Mouse (Mus musculus): Measurements from ENCODE around the gene Tmed8. TPM values are rescaled to one million over a fixed set of nuclear protein-coding genes. Genes with fewer than 3 reads are reported as not detected.
"Not testable (repeated sequence)": the region's sequence is repeated elsewhere in the genome, so short reads cannot be mapped to it uniquely, and the experiment has no call there.

Gene Tmed8
- total RNA-seq, 4 experiments from 2014 or later = 0.94 to 1.6 (median 1.5) TPM

DNA sequence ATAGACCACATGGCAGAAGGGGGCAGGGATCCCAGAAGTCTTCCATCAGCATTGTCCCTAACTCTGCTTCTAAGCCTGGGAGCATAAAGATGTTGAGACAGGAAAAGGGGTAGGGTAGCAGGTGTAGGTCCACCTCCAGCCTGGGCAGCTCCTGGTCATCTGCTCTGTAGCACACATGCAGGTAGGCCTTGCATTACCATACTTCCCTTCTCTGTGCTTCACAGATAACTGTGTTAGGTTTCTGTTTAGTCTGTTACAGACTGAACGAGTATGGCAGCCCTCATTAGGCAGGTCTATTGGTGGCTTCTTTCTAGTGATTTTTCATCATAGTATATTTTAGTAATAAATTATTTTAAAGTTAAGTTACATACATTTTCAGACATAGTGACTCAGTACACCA is 39.9 kb downstream of the Tmed8 start:
- no peak for DNase-seq (ENCODE audit: low spot score in 2 of 2)

DNA sequence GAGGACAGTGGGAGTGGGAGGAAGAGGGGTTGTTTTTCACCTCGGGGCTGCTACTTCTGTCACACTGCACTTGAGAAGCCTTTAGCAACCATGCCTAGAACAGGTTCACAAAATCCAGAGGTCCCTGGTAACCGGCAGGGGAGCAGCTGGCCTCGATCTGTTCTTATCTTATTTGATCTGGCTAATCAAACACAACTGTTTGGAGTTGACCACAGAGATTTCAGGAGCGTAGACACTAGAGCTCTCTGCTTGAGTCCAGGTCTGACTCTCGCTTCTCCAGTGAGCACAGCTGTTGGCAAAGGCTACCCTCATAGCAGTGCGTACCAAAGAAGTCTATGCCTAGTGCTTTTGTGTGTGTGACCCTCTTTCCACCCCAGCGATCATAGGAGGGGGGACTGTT is 42.2 kb downstream of the Tmed8 start:
- no peak for DNase-seq (ENCODE audit: low spot score in 2 of 2)

DNA sequence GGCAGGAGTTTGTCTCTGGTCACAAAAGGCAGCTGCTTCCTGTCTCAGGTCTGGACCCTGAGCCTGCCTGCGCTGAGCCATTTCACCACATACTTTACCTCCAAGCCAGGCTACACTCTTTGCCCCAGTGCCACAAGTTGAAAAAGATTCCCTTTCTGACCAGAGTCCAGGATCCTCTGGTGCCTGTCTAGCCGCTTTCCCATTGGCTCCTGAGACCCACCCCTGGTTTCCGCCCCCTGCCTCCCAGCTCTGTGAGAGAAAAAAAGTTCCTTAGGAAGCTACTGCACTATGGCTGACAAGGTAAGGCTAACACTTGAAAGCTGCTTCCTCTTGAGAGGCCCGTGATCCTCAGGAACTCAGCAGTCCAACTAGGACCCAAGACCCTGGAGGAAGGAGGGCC is 42.9 kb downstream of the Tmed8 start:
- no peak for DNase-seq (ENCODE audit: low spot score in 2 of 2)

DNA sequence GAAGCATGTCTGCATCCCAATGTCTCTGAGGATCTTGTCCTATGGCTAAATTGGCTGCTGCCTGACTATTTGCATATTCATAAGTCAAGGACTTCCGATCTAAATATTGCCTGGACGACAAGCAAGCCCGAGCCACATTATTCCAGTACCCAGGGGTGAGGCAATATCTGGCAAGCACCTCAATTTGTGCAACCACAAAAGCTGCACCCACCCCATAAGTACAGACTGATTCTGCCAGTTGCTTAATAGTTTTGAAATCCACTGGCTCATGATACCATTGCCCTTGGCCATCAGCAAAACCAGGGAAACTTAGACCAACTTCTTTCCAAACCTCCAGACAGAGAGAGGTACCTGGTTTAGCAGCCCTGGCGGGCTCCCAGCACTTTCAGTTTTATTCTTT is 45.8 kb downstream of the Tmed8 start:
- not testable (repeated sequence) for DNase-seq (ENCODE audit: low spot score in 2 of 2)

DNA sequence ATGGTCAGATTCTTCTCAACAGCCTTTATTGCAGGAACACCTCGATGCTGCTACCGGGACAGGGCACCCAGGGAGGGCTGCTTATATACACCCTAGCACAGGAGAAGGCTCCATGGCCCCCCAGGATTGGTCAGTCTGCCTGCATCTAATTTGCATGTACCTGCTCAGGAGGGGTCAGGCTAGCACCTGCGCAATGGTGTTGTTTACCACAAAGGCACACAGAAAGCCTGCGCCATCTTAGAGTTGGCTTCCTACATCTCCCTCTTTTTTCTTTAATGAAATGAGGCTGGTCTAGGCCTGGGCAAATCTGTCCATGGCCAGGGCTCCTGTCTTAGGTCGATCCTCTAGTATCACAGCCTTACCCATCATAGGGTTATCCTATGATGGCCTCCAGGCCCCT is 50.8 kb downstream of the Tmed8 start:
- DNase-seq (ENCODE audit: low spot score in 2 of 2) = no peak

DNA sequence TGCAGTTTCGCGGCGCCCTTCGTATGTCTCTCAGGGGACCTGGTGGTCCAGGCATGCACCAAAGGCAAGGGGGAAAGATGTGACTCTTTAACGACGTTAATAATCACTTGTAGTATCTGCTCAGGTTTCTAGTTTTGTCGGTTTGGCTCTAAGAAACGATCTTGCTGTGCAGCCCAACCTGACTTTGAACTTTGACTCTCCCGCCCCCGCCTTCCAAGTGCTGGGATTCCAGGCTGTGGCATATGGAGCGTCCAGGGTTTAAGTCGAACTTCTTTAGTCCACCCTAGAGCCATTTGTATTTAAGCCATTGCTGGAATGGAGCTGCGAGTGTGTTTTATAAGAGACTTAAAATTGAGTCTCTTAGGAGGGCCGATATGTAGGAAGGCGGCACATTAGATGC is 52.1 kb downstream of the Tmed8 start:
- no peak for DNase-seq (ENCODE audit: low spot score in 2 of 2)

DNA sequence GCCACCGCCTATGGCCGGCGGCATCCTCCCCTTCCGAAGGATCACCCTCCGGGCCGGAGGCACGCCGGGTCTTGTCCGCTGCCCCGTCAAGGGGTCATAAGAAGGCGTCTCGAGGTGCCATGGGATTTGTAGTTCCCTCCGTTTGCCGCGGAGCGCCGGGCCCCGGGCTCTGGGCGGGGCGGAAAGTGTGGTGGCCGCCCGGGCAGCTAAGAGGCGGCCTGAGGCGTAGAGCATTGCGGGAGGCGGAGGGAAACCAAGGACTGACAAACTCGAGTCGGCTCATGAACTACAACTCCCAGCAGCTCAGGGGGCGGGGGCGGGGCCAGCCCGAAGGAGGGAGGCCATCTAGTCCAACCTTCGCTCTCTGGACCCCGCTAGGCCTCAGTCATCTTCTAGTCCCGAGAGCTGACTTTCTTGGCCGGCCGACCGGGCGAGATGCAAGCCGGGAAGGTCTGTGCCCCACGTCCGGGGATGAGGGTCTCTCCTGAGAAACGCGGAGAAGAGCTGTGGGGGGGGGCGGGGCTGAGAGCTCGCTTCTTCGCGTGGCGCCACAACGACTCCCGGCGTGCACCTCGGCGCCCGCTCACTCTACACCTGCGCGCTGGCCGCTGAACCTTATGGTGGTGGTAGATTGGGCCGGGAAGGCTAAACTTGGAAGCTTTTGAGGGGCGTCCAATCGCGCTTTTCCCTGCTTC is 52.7 kb downstream of the Tmed8 start, which contains the start of gene Pomt2:
Gene Pomt2 (minus strand): TSS at position 574 of the 695 bp plus-strand sequence.
- peak; percentile 91 to 94 for DNase-seq (ENCODE audit: low spot score in 2 of 2)

DNA sequence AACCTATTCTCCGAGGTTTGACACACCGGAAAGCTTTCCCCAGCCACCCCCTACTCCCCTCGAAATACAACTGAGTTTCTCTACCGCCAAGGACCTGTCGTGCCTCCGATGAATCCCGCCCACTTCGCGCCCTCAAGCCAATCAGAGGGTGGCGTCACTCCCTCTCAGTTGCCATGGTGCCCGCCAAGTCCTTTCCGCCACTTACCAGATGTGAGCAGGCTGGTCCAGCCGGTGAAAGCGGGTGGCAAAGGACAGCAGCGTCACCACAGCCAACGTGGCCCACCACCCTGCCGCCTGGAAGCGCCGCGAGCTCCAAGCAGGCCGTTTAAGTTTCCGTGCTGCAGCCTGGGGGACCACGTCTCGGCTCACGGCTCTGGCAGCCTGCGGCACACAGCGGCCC is 53.3 kb downstream of the Tmed8 start, which contains the start of gene Gstz1:
Gene Gstz1 (plus strand): TSS at position 200 of the 400 bp plus-strand sequence.
- DNase-seq (ENCODE audit: low spot score in 2 of 2) = peak; percentile 66 to 73

DNA sequence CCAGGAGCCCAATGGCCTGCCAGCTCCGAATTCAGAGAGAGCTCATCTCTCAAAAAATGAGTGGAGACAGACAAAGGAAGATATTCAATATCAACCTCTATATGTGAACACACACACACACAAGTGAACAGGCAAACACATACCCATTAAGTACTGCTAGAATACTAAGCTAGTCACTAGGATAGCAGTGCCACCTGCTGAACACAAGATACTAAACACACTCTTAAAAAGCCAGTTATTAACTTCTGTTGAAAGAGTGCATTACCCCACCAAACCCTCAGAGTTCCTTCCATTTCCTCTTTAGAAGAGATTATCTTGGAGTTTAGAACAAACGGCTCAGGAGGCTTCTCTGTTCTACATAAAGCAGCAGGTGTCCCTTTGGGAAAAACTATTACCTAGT is 58.1 kb downstream of the Tmed8 start:
- DNase-seq (ENCODE audit: low spot score in 2 of 2) = no peak

DNA sequence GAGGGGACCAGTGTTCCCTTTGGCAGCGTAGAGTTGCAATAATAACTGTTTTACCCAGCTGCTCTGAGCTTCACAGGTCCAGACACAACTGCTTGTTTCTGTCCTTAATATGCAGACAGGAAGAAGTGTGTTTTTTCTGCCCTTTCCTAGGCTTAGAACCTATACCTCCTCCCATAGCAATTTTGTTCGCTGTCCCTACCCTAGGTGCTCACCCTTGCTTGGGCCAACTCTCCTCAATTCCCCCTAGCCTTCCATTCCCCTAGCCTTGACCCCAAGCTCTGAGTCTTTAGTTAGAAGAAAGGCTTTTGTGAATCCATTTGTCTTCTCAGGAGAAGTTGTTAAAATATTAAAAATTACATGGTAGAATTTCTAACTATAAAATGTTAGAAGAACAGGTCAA is 61.5 kb downstream of the Tmed8 start:
- DNase-seq (ENCODE audit: low spot score in 2 of 2) = no peak

DNA sequence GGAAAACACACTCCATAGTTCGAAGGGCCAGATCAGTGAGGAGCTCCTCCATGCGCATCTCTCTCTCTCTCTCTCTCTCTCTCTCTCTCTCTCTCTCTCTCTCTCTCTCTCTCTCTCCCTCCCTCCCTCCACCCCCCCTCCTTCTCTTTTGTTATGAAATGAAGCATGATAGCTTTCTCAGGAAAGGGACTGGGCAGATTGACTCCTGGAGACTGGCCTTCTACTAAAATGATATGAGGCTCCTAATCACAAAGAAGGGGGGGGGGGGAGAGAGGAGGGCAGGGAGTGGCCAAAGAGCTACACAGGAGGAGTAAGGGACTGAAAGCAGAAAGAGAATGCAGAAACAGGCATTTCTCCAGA is 61.9 kb downstream of the Tmed8 start:
- DNase-seq (ENCODE audit: low spot score in 2 of 2) = no peak

DNA sequence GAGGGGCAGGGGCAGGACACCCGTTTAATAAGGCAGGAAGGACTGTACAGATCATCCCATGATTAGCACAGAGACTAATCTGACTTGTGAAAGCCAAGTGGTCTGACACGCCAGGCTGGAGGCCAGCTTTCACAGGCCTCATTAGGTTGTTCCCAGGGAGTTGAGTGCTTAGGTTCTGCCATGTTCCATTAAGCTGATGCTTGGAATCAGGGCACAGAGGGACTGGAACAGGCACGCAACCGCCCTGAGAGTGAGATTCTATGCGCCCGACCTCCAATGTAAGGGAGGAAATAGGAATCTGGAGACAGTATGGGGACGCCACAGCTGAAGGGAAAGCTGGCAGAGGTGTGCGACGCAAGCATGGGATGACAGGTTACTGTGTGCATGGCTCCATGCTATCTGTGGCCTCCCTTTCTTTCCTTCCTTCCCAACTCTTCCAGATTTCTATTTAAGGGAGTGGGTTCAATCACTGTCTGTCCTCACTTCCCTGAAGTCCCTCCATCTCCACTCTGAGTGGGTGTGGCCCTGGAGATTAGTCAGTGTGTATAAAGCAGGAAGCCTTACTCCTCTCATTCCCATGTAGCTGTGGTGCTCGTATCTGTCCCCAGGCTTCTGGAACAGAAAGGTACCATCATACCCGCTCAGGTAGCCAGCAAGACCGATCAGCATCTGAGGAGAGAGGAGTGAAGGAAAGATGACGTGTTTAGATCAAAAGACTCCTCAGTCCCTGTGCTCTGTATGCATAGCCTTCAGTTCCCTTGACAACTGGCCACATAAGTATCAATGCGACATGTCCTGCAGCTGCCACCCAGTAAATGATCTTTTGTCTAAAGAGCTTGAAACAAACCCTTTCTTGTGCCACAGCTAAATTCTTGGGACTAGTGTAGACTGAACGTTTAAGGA is 62.6 kb downstream of the Tmed8 start:
- DNase-seq (ENCODE audit: low spot score in 2 of 2) = no peak

DNA sequence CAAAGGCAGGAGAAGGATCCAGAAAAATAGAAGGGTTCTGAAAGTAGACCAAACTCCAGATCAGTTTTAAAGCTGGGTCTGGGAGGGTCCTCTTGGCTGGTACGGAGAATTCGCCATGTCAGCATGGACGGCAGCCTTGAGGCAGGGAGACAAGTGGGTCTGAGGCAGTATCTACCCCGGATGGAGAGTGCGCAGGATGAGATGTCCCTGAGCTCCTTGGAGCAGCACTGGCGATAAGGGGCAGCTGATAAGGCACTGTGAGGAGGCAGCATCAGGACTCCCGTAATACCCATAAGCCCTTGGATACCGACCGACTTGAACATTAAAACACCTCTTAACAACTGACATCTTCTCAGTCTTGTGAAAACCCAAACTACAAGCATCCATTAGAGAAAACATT is 67.5 kb downstream of the Tmed8 start:
- DNase-seq (ENCODE audit: low spot score in 2 of 2) = no peak

DNA sequence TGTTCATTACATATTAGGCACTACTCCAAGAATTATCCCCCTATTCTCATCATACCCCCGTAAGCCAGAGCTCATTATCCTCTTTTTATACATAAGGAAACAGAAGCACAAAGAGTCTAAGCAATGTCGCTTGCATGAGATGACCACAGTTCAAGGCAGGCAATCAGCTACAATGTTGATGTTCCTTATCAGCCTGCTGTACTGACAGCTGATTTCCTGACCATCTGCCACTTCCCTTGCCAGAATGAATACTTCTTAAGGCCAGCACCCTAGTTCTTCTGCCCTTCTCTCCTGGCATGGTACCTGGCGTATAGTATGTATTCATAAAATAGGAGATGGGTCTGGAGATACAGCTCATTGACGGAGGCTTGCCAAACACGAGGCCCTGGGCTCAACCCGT is 68.0 kb downstream of the Tmed8 start:
- DNase-seq (ENCODE audit: low spot score in 2 of 2) = no peak

DNA sequence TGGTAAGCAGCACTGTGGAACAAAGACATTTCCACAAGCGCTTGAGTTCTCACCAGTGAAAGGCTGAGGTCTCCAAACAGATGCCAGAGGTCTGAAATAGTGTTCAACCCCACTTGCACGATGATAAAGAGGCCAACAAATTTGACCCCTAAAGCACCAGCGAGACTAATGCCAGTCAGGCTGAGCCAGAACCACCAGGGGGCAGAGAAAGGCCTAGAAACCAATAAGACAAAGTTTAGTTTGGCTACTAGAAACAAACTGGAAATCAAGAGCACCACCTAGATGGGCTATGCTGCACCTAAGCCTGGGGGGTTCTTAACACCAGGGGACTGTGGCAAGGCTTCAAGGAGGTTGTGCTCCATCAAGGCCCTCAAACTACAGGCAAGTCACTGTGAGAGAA is 68.6 kb downstream of the Tmed8 start:
- no peak for DNase-seq (ENCODE audit: low spot score in 2 of 2)

DNA sequence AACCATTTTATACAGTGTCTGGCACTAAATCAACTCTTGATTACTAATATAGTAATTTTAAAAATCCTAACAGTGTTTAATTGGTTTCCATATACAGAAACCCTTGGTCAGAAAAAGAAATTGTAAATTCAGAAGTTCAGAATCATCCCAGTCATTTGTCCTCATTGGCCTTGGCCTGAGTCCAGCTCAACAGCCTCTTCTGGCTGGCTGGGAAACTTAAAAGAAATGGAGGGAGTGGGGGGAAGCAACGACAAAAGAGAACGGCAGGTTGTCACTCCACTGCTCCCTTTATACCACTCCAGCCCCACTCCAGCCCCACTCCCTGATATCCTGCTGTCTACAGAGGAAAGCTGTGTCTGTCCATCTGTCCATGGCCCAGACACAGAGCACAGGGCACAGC is 69.1 kb downstream of the Tmed8 start:
- no peak for DNase-seq (ENCODE audit: low spot score in 2 of 2)

DNA sequence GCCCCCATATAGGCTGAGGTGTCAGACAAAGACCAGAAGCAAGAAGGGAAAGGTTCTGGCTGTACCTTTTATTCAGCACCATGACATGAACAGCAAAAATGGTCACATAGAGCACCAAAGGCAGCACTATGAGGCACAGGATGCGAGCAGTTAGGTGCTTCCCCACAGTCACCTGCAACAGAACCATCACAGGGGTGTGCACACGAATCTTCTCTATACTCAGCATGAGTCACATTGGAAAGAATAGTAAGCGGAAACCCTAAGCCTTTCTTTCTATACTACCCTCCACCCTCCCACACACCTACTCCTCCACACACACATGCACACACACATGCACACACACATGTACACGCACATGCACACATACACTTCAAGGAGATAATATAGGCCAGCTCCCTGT is 70.0 kb downstream of the Tmed8 start:
- DNase-seq (ENCODE audit: low spot score in 2 of 2) = no peak

DNA sequence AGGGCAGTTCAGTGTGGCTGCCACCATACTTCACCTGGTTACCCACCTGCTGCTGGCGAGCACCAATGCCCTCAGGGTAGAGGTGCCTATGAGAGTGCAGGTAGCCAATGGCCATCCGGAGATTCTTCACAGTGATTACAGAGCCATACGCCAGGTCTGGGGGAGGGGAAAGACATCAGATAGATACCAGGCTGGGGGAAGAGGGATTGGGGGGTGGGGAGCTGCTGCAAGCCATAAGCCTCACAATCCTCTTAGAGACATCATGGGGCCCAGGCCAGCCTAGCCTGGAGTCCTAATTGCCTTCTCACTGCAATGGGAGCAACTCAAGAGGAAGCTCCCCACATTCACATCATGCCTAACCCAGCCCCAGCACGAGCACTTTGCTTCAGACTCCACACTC is 73.0 kb downstream of the Tmed8 start:
- no peak for DNase-seq (ENCODE audit: low spot score in 2 of 2)

DNA sequence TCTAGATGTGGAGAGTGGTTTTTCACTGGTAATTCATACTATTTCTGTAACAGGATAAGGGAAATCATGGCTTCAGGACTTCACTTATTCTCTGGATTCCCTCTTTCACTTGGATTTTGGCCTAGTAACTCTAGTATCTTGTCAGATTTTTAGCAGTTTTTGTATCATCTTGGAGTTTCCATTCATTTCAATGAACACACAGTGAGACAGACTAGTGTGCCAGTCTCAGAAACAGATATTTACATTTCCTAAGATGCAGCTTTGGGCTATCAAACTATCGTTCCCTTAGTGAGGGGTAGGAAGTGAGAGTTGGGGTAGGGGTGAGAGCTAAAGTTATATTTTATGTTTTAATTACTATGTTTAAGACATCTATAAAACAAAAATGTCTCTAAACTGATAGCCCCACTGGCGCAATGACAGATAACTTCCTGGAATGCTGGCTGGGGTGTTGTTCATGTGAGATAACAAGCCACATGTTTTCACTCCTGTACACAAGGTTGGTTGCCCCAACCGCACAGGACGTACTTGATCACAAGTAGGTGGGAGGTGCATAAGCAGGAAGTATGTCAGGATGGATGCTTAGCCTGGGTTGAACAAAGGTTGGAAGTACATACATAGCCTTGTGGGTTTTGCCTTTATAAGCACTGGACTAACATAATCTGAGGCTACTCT is 78.2 kb downstream of the Tmed8 start:
- DNase-seq (ENCODE audit: low spot score in 2 of 2) = no peak

Measured in gastrocnemius, adult 8-10 months (tissue).